Mouse (Mus musculus): ENCODE measurements around the gene Olfr943. TPM values are rescaled to one million over a fixed set of nuclear protein-coding genes. Genes with fewer than 3 reads are reported as not detected.

Gene Olfr943
- not detected for total RNA-seq (2021)
- long read RNA-seq, experiment 1: 0 reads
- long read RNA-seq, experiment 2: 0 reads

GRCm38 (mm10) chr9:39166004-39166403 lies at the start of gene Olfr943:
Olfr943 (plus strand) TSS chr9:39166304.
- DNase-seq: no peak

GRCm38 (mm10) chr9:39127326-39127725 lies 38.8 kb upstream of the Olfr943 start:
- no peak for DNase-seq

- no peak for DNase-seq
Measured at GRCm38 (mm10) chr9:39127831-39128230, 38.3 kb upstream of the Olfr943 start, which contains the start of gene Olfr27. Olfr27 (plus strand) TSS chr9:39128131.

GRCm38 (mm10) chr9:39152401-39152800 lies 13.7 kb upstream of the Olfr943 start:
- DNase-seq: no peak

- DNase-seq: no peak
Measured at GRCm38 (mm10) chr9:39201620-39202019, 35.5 kb downstream of the Olfr943 start, which contains the start of gene Olfr944. Olfr944 (plus strand) TSS chr9:39201920.

Other genes starting within 250 kb of the Olfr943 start
- not detected for gene Olfr930, start 236.5 kb upstream of the Olfr943 start, total RNA-seq (2021)
- gene Olfr933, start 194.0 kb upstream of the Olfr943 start, total RNA-seq (2021): not detected
- gene Olfr934, start 178.0 kb upstream of the Olfr943 start, total RNA-seq (2021): not detected
- gene Olfr935, start 166.6 kb upstream of the Olfr943 start, total RNA-seq (2021): not detected
- gene Olfr146, start 142.9 kb upstream of the Olfr943 start, total RNA-seq (2021): not detected
- not detected for gene Olfr937, start 101.4 kb upstream of the Olfr943 start, total RNA-seq (2021)
- not detected for gene Olfr938, start 87.4 kb upstream of the Olfr943 start, total RNA-seq (2021)
- gene Olfr27, start 38.2 kb upstream of the Olfr943 start, total RNA-seq (2021): not detected
- gene Olfr944, start 35.6 kb downstream of the Olfr943 start, total RNA-seq (2021): not detected
- gene Olfr1537, start 83.7 kb downstream of the Olfr943 start, total RNA-seq (2021): not detected
- not detected for gene Olfr945, start 110.5 kb downstream of the Olfr943 start, total RNA-seq (2021)
- not detected for gene Olfr948, start 159.7 kb downstream of the Olfr943 start, total RNA-seq (2021)
- not detected for gene Olfr951, start 221.1 kb downstream of the Olfr943 start, total RNA-seq (2021)

All from gastrocnemius, postnatal 10 days (tissue).